Mouse (Mus musculus) gastrocnemius, postnatal 14 days (tissue): ENCODE measurements at regions not wholly inside any gene's neighbourhood (a gene's known extent, or its start where the extent isn't known, plus 50 kb on each side); places are given as distances from the start of the nearest gene placed in this dataset.
"Not testable (repeated sequence)": the region's sequence is repeated elsewhere in the genome, so short reads cannot be mapped to it uniquely, and the experiment has no call there.

ENCODE experiments used
- DNase-seq: peaks from one replicate; pipeline ENCODE4 v3.0.0; 2021; ENCODE audit warnings: mixed read lengths
- intact Hi-C: fragments of 180-260 bp; cut with DNase I; formaldehyde crosslinking; loops from one replicate; pipeline ENCODE4 v1.15.1; 2025; ENCODE audit warnings: low total_unique reads

DNA sequence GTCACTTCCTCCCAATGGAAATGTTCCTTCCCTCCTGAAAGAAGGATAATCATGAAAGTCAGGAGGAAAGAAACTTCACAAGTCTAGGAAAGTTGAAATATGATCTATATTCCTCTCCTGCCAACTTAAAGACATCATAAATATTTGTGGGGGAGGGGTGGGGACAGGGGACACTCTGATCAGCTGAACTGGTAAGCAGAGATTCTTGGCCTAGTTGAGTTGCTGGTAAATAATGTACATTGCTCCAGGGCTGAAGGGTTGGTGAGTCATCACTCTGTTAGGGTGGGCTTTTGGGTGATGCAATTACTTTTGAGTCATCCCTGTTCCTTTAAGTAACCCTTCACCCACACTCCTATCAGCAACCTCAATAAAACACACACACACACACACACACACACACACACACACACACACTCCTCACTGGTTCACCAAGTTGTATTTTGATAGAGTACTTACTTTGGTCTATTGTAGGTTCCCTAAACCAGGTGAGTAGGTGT lies 56.0 kb downstream of the Ccdc71l start:
- DNase-seq = no peak
- intact Hi-C loops = no loop called here

GRCm38 (mm10) chr12:32435126-32435525 lies 56.6 kb downstream of the Ccdc71l start:
- intact Hi-C loops = no loop called here
- DNase-seq = peak; percentile 9

GRCm38 (mm10) chr12:32438209-32438608 lies 59.7 kb downstream of the Ccdc71l start:
- intact Hi-C loops = no loop called here
- no peak for DNase-seq

DNA sequence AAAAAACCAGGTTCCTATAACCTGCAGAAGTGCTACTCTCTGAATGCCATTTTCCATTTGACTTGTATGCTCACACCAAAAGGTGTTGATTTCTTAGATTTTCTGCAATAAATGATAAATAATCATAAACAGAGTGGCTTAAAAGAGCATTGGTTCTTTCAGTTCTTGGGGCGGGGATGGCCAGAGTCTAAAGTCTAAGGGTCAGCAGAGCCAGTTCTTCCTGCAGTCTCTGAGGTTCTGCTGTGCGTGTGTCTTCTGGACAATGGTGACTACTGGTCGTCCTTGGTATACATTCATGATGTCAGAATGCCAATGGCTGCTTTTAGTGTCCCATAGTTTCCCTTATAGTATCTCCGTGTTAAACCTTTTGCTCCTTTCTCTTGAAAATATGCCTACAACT lies 66.3 kb downstream of the Ccdc71l start:
- no peak for DNase-seq
- intact Hi-C loops = no loop called here

- intact Hi-C loops = no loop called here
- DNase-seq = no peak
Measured at GRCm38 (mm10) chr12:32445874-32446273, 67.4 kb downstream of the Ccdc71l start.

DNA sequence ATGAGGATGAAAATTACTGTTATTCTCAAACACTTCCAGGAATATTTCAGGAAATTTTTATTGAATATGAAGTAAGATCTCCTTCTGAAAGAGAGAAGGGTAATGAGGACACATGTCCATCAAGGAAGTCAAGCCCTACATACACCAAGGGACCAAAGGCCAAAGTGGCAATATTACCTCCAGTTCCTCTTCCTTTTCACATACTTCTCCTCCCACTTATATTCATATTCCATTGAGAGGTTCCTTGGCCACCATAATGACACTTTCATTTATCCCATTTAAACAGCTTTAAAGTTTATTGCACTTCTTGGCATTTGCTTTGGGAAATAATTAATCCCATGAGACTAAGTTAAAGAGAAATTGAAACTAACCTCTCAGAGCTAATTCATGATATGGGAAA lies 70.9 kb downstream of the Ccdc71l start:
- DNase-seq = no peak
- intact Hi-C loops = no loop called here

DNA sequence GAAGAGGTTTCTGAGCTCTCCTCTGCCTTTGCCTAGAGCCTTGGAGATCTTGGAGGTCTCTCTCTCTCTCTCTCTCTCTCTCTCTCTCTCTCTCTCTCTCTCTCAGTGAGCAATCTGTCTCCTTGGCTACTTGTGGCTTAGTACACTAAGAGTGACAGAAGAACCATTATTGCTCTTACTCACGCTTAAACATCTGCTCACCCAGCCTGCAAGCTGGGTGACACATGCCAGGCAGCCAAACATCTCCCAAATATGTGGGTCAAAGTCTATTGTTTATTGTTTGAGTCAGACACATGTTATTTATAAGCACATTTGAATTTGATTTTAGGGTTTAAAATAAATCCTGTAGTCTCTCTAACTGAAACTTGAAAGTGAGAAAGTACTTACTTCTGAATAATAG lies 72.7 kb downstream of the Ccdc71l start:
- intact Hi-C loops = no loop called here
- no peak for DNase-seq

DNA sequence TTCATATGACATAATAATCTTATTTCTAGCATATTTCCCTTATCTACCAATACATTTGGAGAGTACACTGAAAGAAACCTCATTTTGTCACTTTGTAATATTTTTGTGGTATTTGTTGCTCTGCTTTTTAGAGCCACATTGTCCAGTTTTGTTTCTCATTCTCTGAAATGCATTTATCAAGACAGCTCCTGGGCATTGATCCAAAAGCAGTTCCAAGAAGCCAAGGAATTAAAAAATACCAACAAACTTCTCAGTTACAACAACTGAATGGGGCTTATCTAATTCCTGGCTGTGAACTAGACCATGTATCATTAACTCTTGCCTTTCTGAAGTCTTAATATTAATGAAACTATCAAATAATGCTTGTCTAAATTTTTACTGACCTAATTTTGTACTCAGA lies 76.3 kb downstream of the Ccdc71l start:
- intact Hi-C loops = no loop called here
- DNase-seq = no peak

GRCm38 (mm10) chr12:32455231-32455630 lies 76.7 kb downstream of the Ccdc71l start:
- intact Hi-C loops, DNase-seq: not testable (repeated sequence)

GRCm38 (mm10) chr12:32455913-32456312 lies 77.4 kb downstream of the Ccdc71l start:
- DNase-seq = no peak
- intact Hi-C loops = no loop called here

- no peak for DNase-seq
- intact Hi-C loops = no loop called here
Measured at GRCm38 (mm10) chr12:32456796-32457195, 78.3 kb downstream of the Ccdc71l start.

GRCm38 (mm10) chr12:32458386-32458785 lies 79.9 kb downstream of the Ccdc71l start:
- intact Hi-C loops = no loop called here
- no peak for DNase-seq

DNA sequence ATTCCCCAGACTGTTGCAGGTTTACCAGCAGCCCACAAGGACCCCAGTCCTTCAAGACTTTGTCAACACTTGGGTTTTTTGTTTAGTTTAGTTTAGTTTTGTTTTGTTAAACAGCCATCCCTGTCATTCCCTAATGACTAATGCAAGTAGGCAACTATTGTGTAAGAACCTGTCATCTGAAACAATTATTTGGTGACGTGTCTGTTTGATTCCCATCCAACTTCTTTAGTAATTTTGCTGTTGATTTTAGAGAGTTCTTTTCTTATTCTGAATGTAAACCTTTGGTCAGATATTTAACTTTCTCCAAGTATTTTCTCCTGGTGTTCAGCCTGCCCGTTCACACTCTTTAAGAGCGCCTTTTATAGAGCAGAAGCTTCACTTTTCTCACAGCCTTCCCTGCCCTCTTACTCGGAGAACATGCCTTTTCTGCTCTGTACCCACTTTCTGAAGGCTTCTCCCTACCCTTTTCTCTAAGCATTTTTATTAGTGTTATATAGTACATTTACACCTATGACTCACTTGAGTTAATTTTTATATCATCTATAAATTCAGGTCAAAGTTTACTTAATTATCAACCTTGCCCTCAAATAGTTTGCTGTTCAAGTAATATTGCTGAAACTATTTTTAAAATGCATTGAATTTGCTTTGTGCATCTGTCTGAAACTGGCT lies 82.0 kb downstream of the Ccdc71l start:
- DNase-seq = no peak
- intact Hi-C loops = no loop called here

GRCm38 (mm10) chr12:32465371-32465770 lies 86.9 kb downstream of the Ccdc71l start:
- intact Hi-C loops = no loop called here
- no peak for DNase-seq

- intact Hi-C loops = no loop called here
- no peak for DNase-seq
Measured at GRCm38 (mm10) chr12:32469863-32470262, 91.4 kb downstream of the Ccdc71l start.

DNA sequence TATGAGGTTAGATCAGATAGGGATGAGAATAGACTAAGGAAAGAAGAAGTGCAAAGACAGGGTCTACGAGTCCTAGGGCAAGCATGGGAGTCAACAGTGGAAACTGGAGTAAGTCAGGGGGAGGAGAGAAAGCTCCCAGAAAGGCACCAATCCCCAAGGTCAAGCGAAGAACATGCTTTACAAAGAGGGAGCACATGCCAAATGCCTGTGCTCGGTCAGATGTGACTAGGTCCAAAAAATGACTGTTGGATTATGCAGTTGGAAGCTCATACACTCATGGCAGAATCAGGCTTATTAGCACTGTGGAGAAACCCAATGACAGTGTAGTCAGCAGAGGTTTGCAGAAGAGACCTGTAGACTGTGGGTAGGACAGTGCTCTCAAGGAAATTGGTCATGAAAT lies 100.9 kb downstream of the Ccdc71l start:
- DNase-seq = no peak
- intact Hi-C loops = no loop called here

DNA sequence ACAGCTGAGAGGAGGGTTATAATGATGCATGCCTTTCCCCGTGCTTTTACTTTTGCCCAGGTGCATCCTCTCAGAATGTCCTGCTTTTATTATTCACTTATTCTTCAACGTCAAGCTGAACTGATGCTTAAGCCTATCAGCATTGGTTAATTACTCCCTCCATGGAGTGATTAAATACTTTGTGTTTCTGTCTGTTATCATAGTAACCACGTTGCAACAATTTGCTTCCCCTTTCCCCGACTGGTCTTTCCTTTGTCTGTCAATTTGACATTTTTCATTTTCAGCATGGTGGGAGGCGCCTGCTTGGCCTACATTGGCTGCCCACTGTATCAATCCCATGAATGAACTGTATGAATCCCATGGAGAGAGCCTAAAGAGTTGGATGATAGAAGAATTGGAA lies 101.8 kb downstream of the Ccdc71l start:
- DNase-seq = no peak
- intact Hi-C loops = no loop called here

DNA sequence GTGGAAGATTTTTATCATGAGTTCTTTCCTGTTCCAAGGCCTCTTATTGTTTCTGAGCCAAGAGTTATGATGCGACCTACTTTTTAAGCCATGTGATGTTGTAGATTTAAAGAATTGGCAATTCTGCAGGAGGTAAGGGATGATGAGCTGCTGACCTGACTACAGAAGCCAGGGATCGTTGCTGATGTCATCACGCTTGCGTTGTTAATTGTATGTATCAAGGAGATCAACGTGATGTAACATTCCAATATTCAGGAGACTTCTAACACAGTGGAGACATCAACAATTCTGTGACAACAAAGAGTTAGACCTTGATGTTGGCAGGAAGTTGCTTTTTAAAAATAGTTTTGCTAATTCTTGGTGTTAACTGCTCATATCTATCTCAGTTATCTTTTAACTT lies 102.5 kb downstream of the Ccdc71l start:
- no peak for DNase-seq
- intact Hi-C loops = no loop called here

DNA sequence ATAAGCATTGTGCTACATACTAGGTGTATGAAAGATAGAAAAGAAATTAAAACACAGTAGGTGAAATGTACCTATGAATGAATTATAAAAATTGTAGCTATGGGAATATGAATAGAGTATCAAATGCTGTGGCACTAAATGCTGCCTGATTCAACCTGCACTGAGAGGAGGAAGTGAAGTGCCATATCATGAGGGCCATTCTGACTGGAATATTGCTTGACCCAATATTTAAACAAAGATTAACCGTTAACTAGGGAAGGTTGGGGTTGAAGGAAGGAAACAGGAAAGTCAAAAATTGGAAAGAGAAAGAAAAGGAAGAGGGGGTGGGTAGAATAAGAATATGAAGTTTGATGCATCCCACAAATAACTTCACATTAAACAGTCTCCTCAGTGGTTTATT lies 103.8 kb downstream of the Ccdc71l start:
- intact Hi-C loops = no loop called here
- DNase-seq = no peak

DNA sequence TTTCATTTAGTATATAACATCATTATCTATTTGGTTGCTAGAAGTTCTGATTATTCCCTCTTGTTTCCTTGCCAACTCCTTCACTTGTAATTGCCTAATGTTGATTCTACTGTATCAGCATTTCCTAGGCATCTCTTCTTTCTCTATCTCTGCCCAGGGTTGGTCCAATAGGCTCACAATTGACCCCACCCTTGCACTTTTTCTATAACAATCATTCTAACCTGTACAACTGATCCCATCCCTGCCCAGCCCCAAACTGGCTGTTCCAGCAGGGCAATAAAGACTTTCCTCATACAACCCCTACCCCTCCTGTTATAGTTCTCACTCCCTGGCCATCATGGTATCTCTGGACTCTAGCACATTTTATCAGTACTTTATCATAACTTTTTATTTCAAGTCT lies 104.3 kb downstream of the Ccdc71l start:
- intact Hi-C loops = no loop called here
- no peak for DNase-seq

DNA sequence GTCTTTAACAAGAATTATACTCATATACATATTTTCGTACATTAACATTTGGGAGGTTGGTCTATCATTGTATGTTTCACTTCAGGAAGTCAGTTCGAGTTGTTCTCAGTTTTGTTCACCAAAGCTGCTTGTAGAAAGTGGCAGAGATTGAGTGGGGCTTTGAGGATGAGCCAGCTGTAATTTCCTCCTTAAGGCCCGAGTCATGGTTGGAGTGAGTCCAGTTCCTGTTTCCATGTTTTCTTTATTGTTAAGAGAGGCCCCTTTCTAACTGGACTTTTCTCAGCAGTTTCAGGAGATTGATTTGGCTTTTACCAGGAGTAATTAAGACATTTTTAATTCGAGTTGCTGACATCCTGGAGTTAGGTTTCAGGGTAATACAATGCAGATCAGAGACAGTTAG lies 107.7 kb downstream of the Ccdc71l start:
- DNase-seq = no peak
- intact Hi-C loops = no loop called here

DNA sequence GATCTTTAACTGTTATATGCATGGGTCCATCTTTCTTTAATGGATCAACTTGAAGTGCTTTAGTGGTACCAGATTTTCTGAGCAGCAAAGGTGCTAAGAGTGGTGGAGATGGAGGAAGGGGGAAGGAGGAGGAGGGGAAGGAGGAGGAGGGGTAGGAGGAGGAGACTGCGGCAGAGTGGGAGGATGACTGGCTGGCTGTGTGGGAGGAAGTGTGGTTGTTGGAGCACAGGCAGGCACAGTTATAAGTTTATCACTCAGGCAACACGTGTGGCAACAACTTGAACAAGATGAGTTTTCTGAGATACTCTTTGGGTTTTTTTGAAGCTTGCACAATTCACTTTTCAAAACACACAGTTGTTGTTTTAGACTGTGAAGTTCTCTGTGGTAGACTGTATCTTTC lies 108.2 kb downstream of the Ccdc71l start:
- DNase-seq = no peak
- intact Hi-C loops = no loop called here
